Mouse (Mus musculus) Patski (cell line): ENCODE results near the gene Sys1. TPM values are rescaled to one million over a fixed set of nuclear protein-coding genes. Genes with fewer than 3 reads are reported as not detected.

Experiments used
- ATAC-seq: fragments of 100-300 bp; one replicate; pipeline ENCODE4 v1.8.0; 2021
- CTCF ChIA-PET: fragments of 350-600 bp; sonication (Branson Sonifier 250); formaldehyde crosslinking; loops from one replicate; lab custom pipeline; 2022; ENCODE audit warnings: inconsistent platforms; lab: Charles Lee
- POLR2A ChIA-PET: fragments of 350-600 bp; sonication (Branson Sonifier 250); formaldehyde crosslinking; loops from one replicate; lab custom pipeline; 2022; ENCODE audit warnings: antibody characterized with exemption, inconsistent platforms; lab: Charles Lee
- DNase-seq: peaks from one replicate; pipeline ENCODE4 v3.0.0-alpha.2; 2011; ENCODE audit warnings: low read depth, low spot score
- H3K27me3 ChIP-seq: fragments of 371-371 bp; one replicate; pipeline ENCODE4 v1.5.1; 2021
- CTCF ChIP-seq: fragments of 100-300 bp; IDR thresholded peaks from one replicate; pipeline ENCODE4 v1.5.1; 2021
- in situ Hi-C: fragments of 300-500 bp; cut with MboI; formaldehyde crosslinking; loops from 3 replicates; pipeline ENCODE4 v1.11.1; 2018; ENCODE audit warnings: low pct_unique_long_range_greater_than_20kb, mixed read lengths
- polyA plus RNA-seq: library from polyadenylated mRNA; unstranded; gene quantifications from one replicate; pipeline ENCODE4 v1.2.3, GENCODE M21; 2021

Sys1 gene
- polyA plus RNA-seq, 1 experiment from 2014 or later, result 55.1 TPM

GRCm38 (mm10) chr2:164431676-164432465, 24.9 kb upstream of the Sys1 start:
- ChIA-PET POLR2A (interaction anchor here (1.0 to 5.8 kb wide), 4 partner anchors 9 to 68 kb away, joined by 3 to 48 read pairs (median 20); partner anchors contain the start of gene Sys1), CTCF (interaction anchor here (1.5 kb wide), 1 partner anchor 25 kb away, joined by 4 read pairs; the partner anchor contains the start of gene Sys1)
- H3K27me3 ChIP-seq, result no peaks in the 10 kb centered on the region
- ATAC-seq, result no peak
- DNase-seq, result no peak
- TF ChIP-seq CTCF, result no peak
- in situ Hi-C loops, result no loop called here

GRCm38 (mm10) chr2:164432541-164433191, 24.1 kb upstream of the Sys1 start:
- ATAC-seq, result peak; percentile 80

GRCm38 (mm10) chr2:164433278-164433895, 23.4 kb upstream of the Sys1 start:
- POLR2A ChIA-PET, result interaction anchor here (0.6 to 5.8 kb wide), 4 partner anchors 9 to 66 kb away, joined by 3 to 48 read pairs (median 20); partner anchors contain the start of gene Sys1
- ATAC-seq (no peak), DNase-seq (no peak)
- CTCF ChIA-PET, result interaction anchor here (1.1 to 1.4 kb wide), 4 partner anchors 16 to 84 kb away, joined by 3 to 11 read pairs (median 4); partner anchors contain the start of gene Sys1
- in situ Hi-C loops, result no loop called here
- H3K27me3 ChIP-seq, result no peaks in the 10 kb centered on the region
- TF ChIP-seq CTCF, result no peak

More at GRCm38 (mm10) chr2:164432541-164433191, 24.1 kb upstream of the Sys1 start:
- in situ Hi-C loops, result no loop called here
- ChIA-PET CTCF (interaction anchor here (1.1 to 1.5 kb wide), 5 partner anchors 15 to 85 kb away, joined by 3 to 11 read pairs (median 4); partner anchors contain the start of gene Sys1), POLR2A (interaction anchor here (1.0 to 5.8 kb wide), 3 partner anchors 9 to 67 kb away, joined by 3 to 48 read pairs (median 36); partner anchors contain the start of gene Sys1)
- peak; percentile 89 for DNase-seq
- H3K27me3 ChIP-seq, result no peaks in the 10 kb centered on the region
- TF ChIP-seq CTCF, result no peak

GRCm38 (mm10) chr2:164434681-164435080, 22.1 kb upstream of the Sys1 start:
- no peak for DNase-seq
- ChIA-PET POLR2A (interaction anchor here (5.3 to 5.8 kb wide), 2 partner anchors 7 to 20 kb away, joined by 36 to 48 read pairs; partner anchors contain the start of gene Sys1), CTCF (interaction anchor here (2.2 kb wide), 1 partner anchor 22 kb away, joined by 7 read pairs; the partner anchor contains the start of gene Sys1)
- H3K27me3 ChIP-seq, result no peaks in the 10 kb centered on the region
- TF ChIP-seq CTCF, result no peak
- no peak for ATAC-seq
- in situ Hi-C loops, result no loop called here

- in situ Hi-C loops, result no loop called here
- TF ChIP-seq CTCF, result no peak
- no peak for ATAC-seq
Observed at GRCm38 (mm10) chr2:164435216-164436090, 21.3 kb upstream of the Sys1 start.

GRCm38 (mm10) chr2:164436215-164436913, 20.4 kb upstream of the Sys1 start:
- ChIA-PET CTCF (interaction anchor here (2.2 kb wide), 1 partner anchor 20 kb away, joined by 7 read pairs; the partner anchor contains the start of gene Sys1), POLR2A (interaction anchor here (0.6 to 9.4 kb wide), 3 partner anchors 8 to 18 kb away, joined by 3 to 110 read pairs (median 3); partner anchors contain the start of gene Sys1)
- in situ Hi-C loops, result no loop called here
- no peaks in the 10 kb centered on the region for H3K27me3 ChIP-seq
- ATAC-seq (no peak), DNase-seq (no peak)
- no peak for TF ChIP-seq CTCF

More at GRCm38 (mm10) chr2:164435216-164436090, 21.3 kb upstream of the Sys1 start:
- no peak for DNase-seq
- H3K27me3 ChIP-seq, result no peaks in the 10 kb centered on the region
- ChIA-PET CTCF (interaction anchor here (2.2 kb wide), 1 partner anchor 21 kb away, joined by 7 read pairs; the partner anchor contains the start of gene Sys1), POLR2A (interaction anchor here (0.6 to 5.3 kb wide), 2 partner anchors 12 to 19 kb away, joined by 3 to 48 read pairs; partner anchors contain the start of gene Sys1)

GRCm38 (mm10) chr2:164436961-164437360, 19.8 kb upstream of the Sys1 start:
- no peaks in the 10 kb centered on the region for H3K27me3 ChIP-seq
- in situ Hi-C loops, result no loop called here
- POLR2A ChIA-PET, result interaction anchor here (9.4 kb wide), 1 partner anchor 17 kb away, joined by 110 read pairs; the partner anchor contains the start of gene Sys1
- ATAC-seq (no peak), DNase-seq (no peak)
- CTCF ChIA-PET, result interaction anchor here (2.2 kb wide), 1 partner anchor 19 kb away, joined by 7 read pairs; the partner anchor contains the start of gene Sys1
- no peak for TF ChIP-seq CTCF

GRCm38 (mm10) chr2:164437710-164438109, 19.1 kb upstream of the Sys1 start:
- in situ Hi-C loops, result no loop called here
- ChIA-PET CTCF (interaction anchor here (0.8 to 5.2 kb wide), 4 partner anchors 15 to 29 kb away, joined by 3 to 18 read pairs (median 12); partner anchors contain the start of gene Sys1), POLR2A (interaction anchor here (0.6 to 9.4 kb wide), 3 partner anchors 9 to 1448 kb away, joined by 3 to 110 read pairs (median 8); partner anchors contain the start of gene Sys1)
- no peak for ATAC-seq
- H3K27me3 ChIP-seq, result no peaks in the 10 kb centered on the region
- DNase-seq, result no peak
- TF ChIP-seq CTCF, result no peak
